Mouse (Mus musculus) bone marrow macrophage, adult 2 months (primary cell): ENCODE results near the gene Scn4a. TPM values are rescaled to one million over a fixed set of nuclear protein-coding genes. Genes with fewer than 3 reads are reported as not detected.
A peak's percentile ranks its signal among the peaks of the same experiment; 100 is the strongest.

Source experiments
- H3K27ac ChIP-seq: 2 replicates; pipeline ENCODE4 v1.5.1; 2012; ENCODE audit warnings: low read depth, low read length; ENCODE audit not compliant: insufficient read depth
- H3K4me1 ChIP-seq: 2 replicates; pipeline ENCODE4 v1.6.1; 2012; ENCODE audit warnings: low read length; ENCODE audit not compliant: control insufficient read depth, insufficient read depth
- H3K4me3 ChIP-seq: 2 replicates; pipeline ENCODE4 v1.5.1; 2012; ENCODE audit warnings: mild to moderate bottlenecking, low read length, moderate library complexity; ENCODE audit not compliant: insufficient read depth
- CTCF ChIP-seq: IDR thresholded peaks from 2 replicates; pipeline ENCODE4 v1.5.1; 2012; ENCODE audit warnings: low read depth, mild to moderate bottlenecking, low read length, moderate library complexity
- POLR2A ChIP-seq: IDR thresholded peaks from 2 replicates; pipeline ENCODE4 v1.6.1; 2012; ENCODE audit warnings: mild to moderate bottlenecking, low read depth, low read length, borderline replicate concordance
- polyA plus RNA-seq: library from polyadenylated mRNA; stranded (reverse); fragments of >200 nt; gene quantifications from 2 replicates; pipeline ENCODE4 v1.2.4, GENCODE M21; 2012; ENCODE audit not compliant: missing spikeins, insufficient read depth, insufficient read length

The Scn4a gene
- polyA plus RNA-seq, 1 experiment: not detected

GRCm38 (mm10) chr11:106305348-106306064 is 47.6 kb downstream of the Scn4a start:
- no peak overlapping the region for H3K4me3 ChIP-seq
- H3K27ac ChIP-seq: peak overlapping the region; percentile 86
- peaks cover 18% of the 10 kb centered on the region for H3K4me1 ChIP-seq
- TF ChIP-seq CTCF (no peak), POLR2A (no peak)

GRCm38 (mm10) chr11:106302634-106303033 is 50.5 kb downstream of the Scn4a start:
- Histone ChIP-seq H3K4me3 (no peak overlapping the region), H3K27ac (no peak overlapping the region), H3K4me1 (peaks cover 18% of the 10 kb centered on the region)
- TF ChIP-seq CTCF (peak; percentile 51), POLR2A (no peak)

GRCm38 (mm10) chr11:106301765-106302164 is 51.3 kb downstream of the Scn4a start, which contains the start of gene Gh:
Gh (minus strand) TSS chr11:106301865.
- Histone ChIP-seq H3K4me3 (no peak within 1 kb of the TSS), H3K27ac (no peak within 1 kb of the TSS), H3K4me1 (peaks cover 18% of the 10 kb centered on the region)
- TF ChIP-seq CTCF (no peak), POLR2A (no peak)

GRCm38 (mm10) chr11:106291861-106292260 is 61.2 kb downstream of the Scn4a start:
- Histone ChIP-seq H3K4me3 (no peak overlapping the region), H3K27ac (no peak overlapping the region), H3K4me1 (peaks cover 3% of the 10 kb centered on the region)
- no peak for TF ChIP-seq POLR2A
- no peak for TF ChIP-seq CTCF

GRCm38 (mm10) chr11:106290376-106290775 is 62.7 kb downstream of the Scn4a start:
- no peak overlapping the region for H3K27ac ChIP-seq
- H3K4me1 ChIP-seq: peaks cover 3% of the 10 kb centered on the region
- TF ChIP-seq CTCF: no peak
- no peak for TF ChIP-seq POLR2A
- H3K4me3 ChIP-seq: no peak overlapping the region

GRCm38 (mm10) chr11:106289369-106289768 is 63.7 kb downstream of the Scn4a start:
- TF ChIP-seq POLR2A (no peak), CTCF (no peak)
- Histone ChIP-seq H3K4me3 (no peak overlapping the region), H3K4me1 (peaks cover 5% of the 10 kb centered on the region), H3K27ac (peak overlapping the region; percentile 71; the same call in 1 of the 2 replicates)

GRCm38 (mm10) chr11:106286987-106287386 is 66.1 kb downstream of the Scn4a start:
- no peak overlapping the region for H3K4me3 ChIP-seq
- TF ChIP-seq POLR2A (no peak), CTCF (no peak)
- H3K4me1 ChIP-seq: peaks cover 21% of the 10 kb centered on the region
- H3K27ac ChIP-seq: no peak overlapping the region

- H3K27ac ChIP-seq: no peak overlapping the region
- peaks cover 24% of the 10 kb centered on the region for H3K4me1 ChIP-seq
- TF ChIP-seq POLR2A: no peak
- no peak for TF ChIP-seq CTCF
- H3K4me3 ChIP-seq: no peak overlapping the region
Measured at GRCm38 (mm10) chr11:106286206-106286605, 66.9 kb downstream of the Scn4a start.

GRCm38 (mm10) chr11:106284126-106284525 is 69.0 kb downstream of the Scn4a start:
- no peak overlapping the region for H3K27ac ChIP-seq
- peaks cover 21% of the 10 kb centered on the region for H3K4me1 ChIP-seq
- no peak overlapping the region for H3K4me3 ChIP-seq
- TF ChIP-seq CTCF: no peak
- no peak for TF ChIP-seq POLR2A

- TF ChIP-seq POLR2A: no peak
- TF ChIP-seq CTCF: no peak
- H3K4me1 ChIP-seq: peaks cover 21% of the 10 kb centered on the region
- H3K27ac ChIP-seq: no peak overlapping the region
- no peak overlapping the region for H3K4me3 ChIP-seq
Measured at GRCm38 (mm10) chr11:106283371-106283770, 69.7 kb downstream of the Scn4a start.
